Mouse (Mus musculus) intestine, embryonic 15.5 days (tissue): ENCODE measurements around the gene 4933425L06Rik. TPM values are rescaled to one million over a fixed set of nuclear protein-coding genes. Genes with fewer than 3 reads are reported as not detected.

Experiments
- ATAC-seq: fragments of 200-750 bp; cut with Nextera tagmentation; 2 replicates; pipeline ENCODE4 v1.8.0; 2017; ENCODE audit warnings: moderate TSS enrichment, moderate library complexity
- H3K27ac ChIP-seq: fragments of 300-500 bp; sonication (generic); 2 replicates; pipeline ENCODE4 v1.5.1; 2015; ENCODE audit warnings: mild to moderate bottlenecking, inconsistent platforms
- H3K27me3 ChIP-seq: fragments of 300-500 bp; sonication (generic); replicated peaks from 2 replicates; pipeline ENCODE4 v1.6.1; 2015; ENCODE audit warnings: inconsistent platforms
- H3K36me3 ChIP-seq: fragments of 300-500 bp; sonication (generic); 2 replicates; pipeline ENCODE4 v1.6.1; 2015; ENCODE audit warnings: inconsistent platforms
- H3K4me1 ChIP-seq: fragments of 300-500 bp; sonication (generic); replicated peaks from 2 replicates; pipeline ENCODE4 v1.6.1; 2015; ENCODE audit warnings: inconsistent platforms
- H3K4me2 ChIP-seq: fragments of 300-500 bp; sonication (generic); replicated peaks from 2 replicates; pipeline ENCODE4 v1.6.1; 2015; ENCODE audit warnings: mild to moderate bottlenecking, inconsistent platforms
- H3K4me3 ChIP-seq: fragments of 300-500 bp; sonication (generic); replicated peaks from 2 replicates; pipeline ENCODE4 v1.5.1; 2015; ENCODE audit warnings: inconsistent platforms
- H3K9ac ChIP-seq: fragments of 300-500 bp; sonication (generic); 2 replicates; pipeline ENCODE4 v1.6.1; 2015; ENCODE audit warnings: inconsistent platforms
- H3K9me3 ChIP-seq: fragments of 300-500 bp; sonication (generic); 2 replicates; pipeline ENCODE4 v1.6.1; 2016; ENCODE audit warnings: inconsistent platforms
- WGBS: fragments of 180-500 bp; shearing (Covaris S2); methylation state at CpG from one replicate; pipeline ENCODE4 v1.1.7; 2015; 5-methylcytosine and 5-hydroxymethylcytosine counted together
- polyA plus RNA-seq: library from polyadenylated mRNA; unstranded; fragments of >200 nt; fragmentation: Nextera tagmentation; extraction: Ambion mirVana; gene quantifications from 2 replicates; pipeline ENCODE4 v1.2.1, GENCODE M21; 2015

4933425L06Rik gene
- polyA plus RNA-seq, 1 experiment from 2014 or later = not detected

DNA sequence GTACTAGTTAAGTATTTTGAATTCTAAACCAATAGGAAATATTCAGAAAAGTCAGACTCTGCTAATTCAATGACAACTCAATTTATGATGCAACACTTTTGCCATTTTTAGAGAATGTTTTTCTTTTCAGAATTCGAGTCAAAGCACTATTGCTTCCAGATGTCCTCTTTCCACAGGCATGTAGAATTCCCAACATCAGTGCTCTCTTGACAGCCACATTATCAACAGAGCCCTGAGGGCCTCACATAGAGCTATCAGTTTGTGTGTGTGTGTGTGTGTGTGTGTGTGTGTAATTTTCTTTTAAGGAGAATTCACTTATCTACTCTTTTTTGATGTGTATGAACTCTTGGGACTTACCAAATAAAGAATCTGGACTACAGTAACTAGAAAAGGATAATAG lies 64.9 kb downstream of the 4933425L06Rik start:
- 20% methylated on average over 1 of the region's 1 CpGs for WGBS
- H3K4me3 ChIP-seq = no peak overlapping the region
- H3K9ac ChIP-seq = no peak overlapping the region
- no peaks in the 10 kb centered on the region for H3K27me3 ChIP-seq
- H3K9me3 ChIP-seq = no peaks in the 10 kb centered on the region
- no peak overlapping the region for H3K4me2 ChIP-seq
- H3K36me3 ChIP-seq = no peaks in the 10 kb centered on the region
- H3K27ac ChIP-seq = no peak overlapping the region
- ATAC-seq = no peak
- H3K4me1 ChIP-seq = no peaks in the 10 kb centered on the region

DNA sequence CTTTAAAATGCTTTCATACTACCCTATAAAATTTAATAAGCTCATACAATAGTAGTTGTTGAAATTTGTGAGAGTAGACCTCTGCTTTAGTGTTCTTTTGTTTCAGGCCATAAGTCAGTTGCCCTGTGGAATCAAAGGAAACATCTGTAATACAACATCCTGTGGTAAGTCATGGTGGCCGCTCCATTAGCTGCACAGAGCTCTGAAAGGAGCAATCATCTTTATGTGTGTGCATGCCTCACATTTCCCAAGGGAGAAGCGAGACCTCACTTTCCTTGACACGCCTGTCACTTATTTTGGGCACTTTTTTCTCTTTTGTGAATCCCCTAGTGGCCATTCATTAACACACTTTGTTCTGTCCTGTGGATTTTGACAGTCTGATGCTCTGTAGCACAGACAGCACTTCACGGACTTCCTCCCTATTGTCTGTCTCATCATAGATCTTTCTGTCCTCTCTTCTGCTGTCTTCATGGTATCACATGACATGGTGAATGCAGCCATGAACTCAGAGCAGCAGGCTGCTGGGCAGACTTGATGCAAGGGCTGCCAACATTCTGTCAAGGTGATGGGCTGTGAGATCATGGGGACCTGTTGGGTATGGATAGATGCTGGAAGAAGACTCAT lies 66.0 kb downstream of the 4933425L06Rik start:
- H3K4me1 ChIP-seq = no peaks in the 10 kb centered on the region
- no peak overlapping the region for H3K27ac ChIP-seq
- H3K9ac ChIP-seq = no peak overlapping the region
- no peaks in the 10 kb centered on the region for H3K27me3 ChIP-seq
- H3K9me3 ChIP-seq = no peaks in the 10 kb centered on the region
- H3K4me2 ChIP-seq = no peak overlapping the region
- WGBS = 73% methylated on average over 4 of the region's 4 CpGs
- no peak overlapping the region for H3K4me3 ChIP-seq
- no peaks in the 10 kb centered on the region for H3K36me3 ChIP-seq
- ATAC-seq = no peak

DNA sequence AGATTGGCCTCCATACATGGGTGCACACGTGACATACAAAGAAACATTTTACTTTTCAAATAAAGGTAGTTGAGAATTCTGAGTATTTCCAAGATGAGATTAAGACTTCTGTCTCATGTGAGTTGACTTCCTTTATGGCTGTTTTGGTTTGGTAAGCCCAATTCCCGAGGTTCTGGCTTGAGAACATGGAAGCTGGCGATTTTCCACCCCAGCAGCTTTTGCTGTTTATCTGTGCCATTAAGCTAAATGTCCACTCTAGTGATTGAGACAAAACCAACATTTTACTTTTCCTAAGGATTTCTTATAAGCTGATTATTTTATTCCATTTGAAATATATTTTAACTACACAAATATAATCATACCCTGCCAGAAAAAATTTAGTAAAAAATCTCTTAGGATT lies 68.1 kb downstream of the 4933425L06Rik start:
- H3K4me2 ChIP-seq = no peak overlapping the region
- no peaks in the 10 kb centered on the region for H3K36me3 ChIP-seq
- WGBS = 82% methylated on average over 3 of the region's 3 CpGs
- no peak for ATAC-seq
- no peak overlapping the region for H3K27ac ChIP-seq
- H3K4me3 ChIP-seq = no peak overlapping the region
- no peaks in the 10 kb centered on the region for H3K9me3 ChIP-seq
- no peaks in the 10 kb centered on the region for H3K27me3 ChIP-seq
- H3K4me1 ChIP-seq = no peaks in the 10 kb centered on the region
- H3K9ac ChIP-seq = no peak overlapping the region

DNA sequence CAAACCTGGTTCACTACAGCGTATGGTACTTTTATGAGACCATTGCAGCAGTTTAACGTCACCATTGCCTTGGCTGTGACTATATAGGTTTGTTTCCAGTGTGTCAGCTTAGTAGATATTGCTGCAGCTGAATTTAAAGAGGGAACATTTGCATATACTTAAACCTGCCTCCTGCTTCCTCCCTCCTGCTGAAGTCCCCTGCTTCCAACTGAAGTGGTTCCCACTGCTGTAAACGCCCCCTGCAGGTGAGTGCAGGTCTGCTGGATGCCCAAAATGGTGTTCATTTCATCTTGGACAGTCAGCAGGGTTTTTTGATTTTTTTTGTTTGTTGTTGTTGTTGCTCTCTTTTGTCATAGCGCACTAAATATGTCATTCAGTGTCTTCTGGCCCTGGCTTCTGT lies 72.0 kb downstream of the 4933425L06Rik start:
- ATAC-seq = no peak
- no peak overlapping the region for H3K4me2 ChIP-seq
- H3K27ac ChIP-seq = no peak overlapping the region
- no peaks in the 10 kb centered on the region for H3K9me3 ChIP-seq
- no peaks in the 10 kb centered on the region for H3K27me3 ChIP-seq
- H3K4me3 ChIP-seq = no peak overlapping the region
- H3K4me1 ChIP-seq = no peaks in the 10 kb centered on the region
- no peaks in the 10 kb centered on the region for H3K36me3 ChIP-seq
- H3K9ac ChIP-seq = no peak overlapping the region
- 64% methylated on average over 4 of the region's 4 CpGs for WGBS

DNA sequence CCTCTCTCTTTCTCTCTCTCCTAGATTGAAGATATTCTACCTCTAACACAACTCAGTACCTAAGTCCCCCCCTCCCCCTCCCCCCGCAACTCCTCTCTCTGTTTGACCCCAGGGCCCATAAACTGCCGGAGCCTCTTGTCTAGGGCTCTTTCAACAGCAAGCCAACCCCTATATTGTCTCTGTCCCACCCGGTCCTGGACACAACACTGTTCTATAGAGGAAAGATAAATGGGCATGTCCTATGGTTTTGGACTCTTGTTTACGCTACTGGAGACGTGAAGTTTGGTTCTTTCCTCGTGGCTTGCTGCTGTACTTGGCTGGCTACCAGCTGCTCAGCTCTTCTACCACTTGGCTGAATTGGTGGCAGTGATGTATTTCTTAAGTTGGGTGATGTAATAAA lies 83.5 kb downstream of the 4933425L06Rik start:
- 53% methylated on average over 6 of the region's 6 CpGs for WGBS
- Histone ChIP-seq H3K27ac (no peak overlapping the region), H3K4me1 (no peaks in the 10 kb centered on the region), H3K9ac (no peak overlapping the region), H3K4me2 (no peak overlapping the region), H3K27me3 (no peaks in the 10 kb centered on the region), H3K4me3 (no peak overlapping the region), H3K9me3 (no peaks in the 10 kb centered on the region), H3K36me3 (no peaks in the 10 kb centered on the region)
- no peak for ATAC-seq

Other genes starting within 250 kb of the 4933425L06Rik start
- gene Shisal2b, start 218.2 kb upstream of the 4933425L06Rik start, polyA plus RNA-seq = 0.25 and 0.39 TPM in 2 replicates
- gene Rgs7bp, start 27.2 kb upstream of the 4933425L06Rik start, polyA plus RNA-seq = 2.5 and 2.9 TPM in 2 replicates
- 2.7 and 3.0 TPM in 2 replicates for gene Rnf180, start 212.7 kb downstream of the 4933425L06Rik start, polyA plus RNA-seq